Mouse (Mus musculus) frontal cortex, postnatal 36 days (tissue): ENCODE results near the gene Dcpp1.

Experiments
- DNase-seq, 2 experiments: peaks; one replicate each; pipeline ENCODE4 v3.0.0; 2022; ENCODE audit warnings: low spot score in 2 of 2

Dcpp1 gene

DNA sequence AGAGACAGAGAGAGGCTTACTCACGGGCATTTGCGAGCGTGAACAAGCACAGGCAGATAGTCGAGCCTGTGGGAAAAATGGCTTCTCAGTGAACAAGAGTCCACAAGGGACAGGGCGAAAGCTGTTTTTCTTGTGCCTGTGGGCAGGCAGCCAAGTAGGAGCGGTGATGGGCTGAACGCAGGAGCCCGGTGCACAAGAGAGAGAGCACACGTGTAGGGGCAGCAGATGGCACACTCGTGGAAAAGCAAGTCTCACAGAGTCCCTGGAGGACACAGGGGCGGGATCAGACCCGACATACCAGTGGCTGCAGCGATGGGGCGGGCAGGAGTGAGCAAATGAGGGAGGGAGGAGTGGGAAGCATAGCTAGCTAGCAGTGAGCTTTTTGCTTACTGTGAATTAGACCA lies 44.4 kb downstream of the Dcpp1 start:
- peak; percentile 51 to 53 for DNase-seq

DNA sequence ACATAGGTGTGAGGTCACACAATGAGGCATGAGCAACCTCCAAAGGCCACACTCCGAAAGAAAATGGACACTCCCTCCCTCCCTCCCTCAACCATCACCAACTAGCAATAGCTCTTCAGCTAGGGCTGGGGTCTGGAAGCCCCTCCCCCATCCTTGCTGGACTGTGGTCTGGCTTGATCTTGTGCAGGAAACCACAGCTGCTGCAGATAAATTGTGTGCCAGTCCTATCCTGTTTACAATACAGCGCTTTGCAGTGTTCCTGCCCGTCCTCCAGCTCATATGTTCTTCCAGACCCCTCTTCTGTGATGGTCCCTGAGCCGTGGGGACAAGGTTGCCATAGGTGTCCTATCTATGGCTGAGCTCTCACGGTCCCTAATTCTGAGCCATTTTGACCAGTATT lies 50.5 kb downstream of the Dcpp1 start:
- DNase-seq = no peak
